Mouse (Mus musculus): Measurements from ENCODE around the gene Mfsd1. TPM values are rescaled to one million over a fixed set of nuclear protein-coding genes. Genes with fewer than 3 reads are reported as not detected.

Mfsd1 gene
- total RNA-seq (2018; cell fraction: chromatin; rRNA removed): 100 to 1,000 TPM in 14 of 26 experiments, 10 to 100 TPM in 12; 71.9 to 160 (median 106) TPM
- total RNA-seq (2018; cell fraction: cytosol; rRNA removed): 100 to 1,000 TPM; 159 to 284 (median 214) TPM
- total RNA-seq (2018; cell fraction: nucleus; rRNA removed): 100 to 1,000 TPM; 119 to 231 (median 194) TPM
- 233 to 282 TPM (median 273 TPM) in 3 replicates for polyA plus RNA-seq (2018)

DNA sequence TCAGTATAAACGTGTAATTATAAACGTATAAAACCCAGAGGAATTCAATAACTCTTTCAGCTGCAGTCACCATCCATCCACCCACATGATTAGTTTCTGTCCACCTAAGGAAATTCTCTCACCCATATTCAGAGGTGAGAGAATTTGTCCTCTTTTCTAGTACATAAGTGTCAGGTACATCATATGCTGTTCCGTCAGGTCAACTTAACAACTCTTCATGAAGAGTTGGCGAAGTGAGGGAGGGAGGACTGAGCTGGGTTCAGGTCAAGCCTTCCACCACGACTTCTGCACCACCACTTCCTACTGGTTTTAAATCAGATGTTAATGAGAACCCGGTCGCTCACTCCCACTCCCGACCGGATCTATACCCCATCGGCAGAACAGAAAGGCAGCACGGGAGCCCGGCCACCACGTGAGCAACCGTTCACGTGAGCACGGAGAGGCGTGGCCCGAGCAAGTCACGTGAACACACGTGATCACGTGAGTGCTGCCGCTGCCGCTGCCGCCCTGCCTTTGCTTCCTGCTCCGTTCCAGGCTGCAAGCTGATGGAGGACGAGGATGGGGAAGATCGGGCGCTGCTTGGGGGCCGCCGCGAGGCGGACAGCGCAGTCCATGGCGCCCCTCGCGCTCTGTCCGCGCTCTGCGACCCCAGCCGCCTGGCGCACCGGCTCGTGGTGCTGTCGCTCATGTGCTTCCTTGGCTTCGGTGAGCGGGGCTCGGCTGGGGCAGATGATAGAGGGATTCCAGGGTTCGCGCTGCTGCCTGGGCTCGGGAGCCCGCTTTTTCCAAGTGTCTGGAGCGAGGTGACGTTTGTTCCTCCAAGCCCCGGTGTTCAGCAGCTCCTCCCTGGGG lies at the start of gene Mfsd1:
TSS of gene Mfsd1 (plus strand) at position 469 of the 852 bp plus-strand sequence.
- H3K36me3 ChIP-seq (ENCODE audit: inconsistent target): peaks cover 17% of the 10 kb centered on the region
- H3K27ac ChIP-seq: peak within 1 kb of the TSS; percentile 90
- H3K4me3 ChIP-seq (ENCODE audit: inconsistent target): peak within 1 kb of the TSS; percentile 97
- H3K79me2 ChIP-seq (ENCODE audit: inconsistent target): peaks cover 47% of the 10 kb centered on the region
- WGBS (ENCODE audit: missing documents): 5% methylated on average over 54 of the region's 54 CpGs

- no peak overlapping the region for H3K27ac ChIP-seq
- H3K79me2 ChIP-seq (ENCODE audit: inconsistent target): no peaks in the 10 kb centered on the region
- no peak overlapping the region for H3K4me3 ChIP-seq (ENCODE audit: inconsistent target)
- H3K36me3 ChIP-seq (ENCODE audit: inconsistent target): no peaks in the 10 kb centered on the region
- 91% methylated on average over 8 of the region's 8 CpGs for WGBS (ENCODE audit: missing documents)
Observed at GRCm38 (mm10) chr3:67543630-67544029, 38.9 kb upstream of the Mfsd1 start.

DNA sequence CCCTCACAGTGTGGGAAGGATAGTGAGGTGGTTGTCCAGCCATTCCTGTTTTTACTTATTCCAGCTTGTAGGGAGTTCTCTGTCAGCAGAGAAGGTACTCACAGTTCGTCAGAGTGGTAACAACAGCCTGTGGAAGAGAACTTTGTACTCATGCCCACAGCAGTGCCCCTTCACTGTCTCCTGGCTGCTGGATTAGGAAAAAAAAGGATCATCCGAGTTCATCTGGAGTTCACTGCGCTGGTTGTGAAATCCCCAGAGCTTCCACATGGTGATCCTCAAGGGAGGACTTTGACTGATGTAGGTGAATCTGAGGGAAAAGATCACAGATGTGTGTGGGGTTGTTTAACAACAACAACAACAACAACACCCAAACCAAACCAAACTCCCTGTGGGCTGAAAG lies 31.3 kb upstream of the Mfsd1 start:
- WGBS (ENCODE audit: missing documents): 85% methylated on average over 3 of the region's 3 CpGs
- Histone ChIP-seq H3K36me3 (ENCODE audit: inconsistent target) (no peaks in the 10 kb centered on the region), H3K4me3 (ENCODE audit: inconsistent target) (no peak overlapping the region), H3K79me2 (ENCODE audit: inconsistent target) (no peaks in the 10 kb centered on the region), H3K27ac (no peak overlapping the region)

GRCm38 (mm10) chr3:67553281-67553680 lies 29.3 kb upstream of the Mfsd1 start:
- WGBS (ENCODE audit: missing documents): 73% methylated on average over 4 of the region's 4 CpGs
- H3K79me2 ChIP-seq (ENCODE audit: inconsistent target): no peaks in the 10 kb centered on the region
- no peaks in the 10 kb centered on the region for H3K36me3 ChIP-seq (ENCODE audit: inconsistent target)
- no peak overlapping the region for H3K27ac ChIP-seq
- no peak overlapping the region for H3K4me3 ChIP-seq (ENCODE audit: inconsistent target)

DNA sequence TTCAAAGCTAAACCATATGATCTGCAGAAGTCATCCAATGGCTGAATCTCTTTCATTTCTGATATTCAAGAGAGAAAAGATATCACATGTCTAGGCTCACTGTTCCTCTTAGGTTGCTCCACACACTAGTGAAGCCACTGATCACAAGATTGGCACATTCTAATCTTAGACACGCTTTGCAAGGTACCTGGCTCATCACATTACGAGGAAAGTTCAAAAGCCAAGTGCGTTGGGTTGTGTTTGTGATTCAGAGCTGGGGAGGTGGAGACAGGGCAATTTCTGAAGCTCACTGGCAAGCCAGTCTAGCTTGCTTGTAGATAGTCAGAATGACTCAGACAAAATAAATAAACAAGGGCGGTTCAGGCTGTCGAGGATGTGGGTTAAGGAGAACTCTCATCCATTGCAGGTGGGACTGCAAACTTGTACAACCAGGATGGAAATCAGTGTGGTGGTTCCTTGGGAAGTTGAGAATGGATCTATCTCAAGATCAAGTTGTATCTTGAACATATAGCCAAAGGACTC lies 28.6 kb upstream of the Mfsd1 start:
- Histone ChIP-seq H3K4me3 (ENCODE audit: inconsistent target) (no peak overlapping the region), H3K36me3 (ENCODE audit: inconsistent target) (no peaks in the 10 kb centered on the region), H3K27ac (no peak overlapping the region), H3K79me2 (ENCODE audit: inconsistent target) (no peaks in the 10 kb centered on the region)
- 80% methylated on average over 5 of the region's 5 CpGs for WGBS (ENCODE audit: missing documents)

GRCm38 (mm10) chr3:67555211-67555610 lies 27.3 kb upstream of the Mfsd1 start:
- Histone ChIP-seq H3K4me3 (ENCODE audit: inconsistent target) (no peak overlapping the region), H3K36me3 (ENCODE audit: inconsistent target) (no peaks in the 10 kb centered on the region), H3K79me2 (ENCODE audit: inconsistent target) (no peaks in the 10 kb centered on the region), H3K27ac (no peak overlapping the region)
- WGBS (ENCODE audit: missing documents): 96% methylated on average over 5 of the region's 5 CpGs

- peak overlapping the region; percentile 96 for H3K27ac ChIP-seq
Observed at GRCm38 (mm10) chr3:67557200-67557651, 25.3 kb upstream of the Mfsd1 start.

DNA sequence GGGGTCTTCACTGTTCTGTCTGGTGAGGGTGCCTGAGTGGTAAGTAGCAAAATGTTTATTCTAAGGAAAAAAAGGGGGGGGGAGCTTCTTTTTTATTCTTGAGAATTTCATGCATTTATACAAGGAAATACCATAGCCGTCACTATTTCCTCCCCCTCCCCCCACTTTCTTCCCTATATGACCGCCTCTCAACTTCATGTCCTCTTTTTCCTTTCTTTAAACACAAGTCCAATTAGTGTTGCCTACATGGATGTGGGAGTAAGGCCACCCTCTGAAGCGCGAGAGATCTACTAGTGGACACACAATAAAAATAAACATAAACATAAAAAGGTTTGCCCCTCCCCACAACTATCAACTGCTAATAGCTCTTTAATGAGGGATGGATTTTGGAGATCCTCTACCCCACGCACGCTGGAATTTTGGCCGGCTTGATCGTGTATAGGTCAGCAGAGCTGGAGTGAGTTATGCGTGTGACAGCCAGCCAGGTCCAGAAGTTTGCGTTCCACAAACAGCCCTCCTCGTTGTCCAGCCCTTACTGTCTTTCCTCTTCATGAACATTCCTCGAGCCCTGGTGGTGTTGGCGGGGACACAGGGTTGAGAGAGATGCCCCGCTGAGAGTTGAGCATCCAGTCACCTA lies 24.7 kb upstream of the Mfsd1 start:
- Histone ChIP-seq H3K4me3 (ENCODE audit: inconsistent target) (peak overlapping the region; percentile 35), H3K27ac (peak overlapping the region; percentile 96), H3K36me3 (ENCODE audit: inconsistent target) (no peaks in the 10 kb centered on the region), H3K79me2 (ENCODE audit: inconsistent target) (no peaks in the 10 kb centered on the region)
- WGBS (ENCODE audit: missing documents): 80% methylated on average over 14 of the region's 14 CpGs

More at GRCm38 (mm10) chr3:67557200-67557651, 25.3 kb upstream of the Mfsd1 start:
- H3K4me3 ChIP-seq (ENCODE audit: inconsistent target): peak overlapping the region; percentile 35
- WGBS (ENCODE audit: missing documents): 2% methylated on average over 12 of the region's 14 CpGs
- no peaks in the 10 kb centered on the region for H3K79me2 ChIP-seq (ENCODE audit: inconsistent target)
- no peaks in the 10 kb centered on the region for H3K36me3 ChIP-seq (ENCODE audit: inconsistent target)

GRCm38 (mm10) chr3:67564731-67565357 lies 17.7 kb upstream of the Mfsd1 start:
- H3K4me3 ChIP-seq (ENCODE audit: inconsistent target): no peak overlapping the region
- H3K79me2 ChIP-seq (ENCODE audit: inconsistent target): no peaks in the 10 kb centered on the region
- no peaks in the 10 kb centered on the region for H3K36me3 ChIP-seq (ENCODE audit: inconsistent target)
- no peak overlapping the region for H3K27ac ChIP-seq
- 49% methylated on average over 5 of the region's 5 CpGs for whole genome bisulfite sequencing (ENCODE audit: missing documents)

DNA sequence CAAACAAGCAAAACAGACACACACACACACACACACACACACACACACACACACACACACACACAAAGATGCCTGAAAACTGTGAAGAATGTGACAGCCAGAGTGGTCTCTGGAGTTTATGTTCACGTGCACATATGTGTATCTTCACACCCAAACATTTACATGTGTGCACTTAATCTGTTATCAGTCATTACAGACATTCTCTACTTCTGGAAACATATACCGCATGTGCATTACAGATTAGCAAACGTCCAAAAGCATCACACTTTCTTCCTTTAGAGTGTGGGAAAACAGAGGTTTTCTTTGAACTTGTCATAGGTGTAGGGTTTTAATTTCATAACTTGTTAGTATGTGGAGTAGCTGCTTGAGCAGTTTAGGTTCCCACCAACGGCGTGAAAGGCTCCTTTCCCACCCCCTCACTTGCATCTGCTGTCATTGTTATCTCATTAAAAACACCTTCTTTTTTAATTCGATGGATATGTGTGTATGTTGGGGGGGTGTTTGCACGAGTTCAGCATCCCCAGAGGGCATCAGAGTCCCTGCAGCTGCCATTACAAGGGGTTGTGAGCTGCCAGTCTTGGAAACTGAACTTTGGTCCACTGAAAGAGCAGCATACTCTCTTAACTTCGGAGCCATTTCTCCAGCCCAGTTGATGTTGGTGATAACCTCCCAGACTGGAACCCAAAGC lies 16.9 kb upstream of the Mfsd1 start:
- WGBS (ENCODE audit: missing documents): 74% methylated on average over 8 of the region's 8 CpGs
- no peak overlapping the region for H3K4me3 ChIP-seq (ENCODE audit: inconsistent target)
- H3K27ac ChIP-seq: no peak overlapping the region
- H3K79me2 ChIP-seq (ENCODE audit: inconsistent target): no peaks in the 10 kb centered on the region
- no peaks in the 10 kb centered on the region for H3K36me3 ChIP-seq (ENCODE audit: inconsistent target)

GRCm38 (mm10) chr3:67568015-67568618 lies 14.4 kb upstream of the Mfsd1 start:
- Histone ChIP-seq H3K79me2 (ENCODE audit: inconsistent target) (no peaks in the 10 kb centered on the region), H3K27ac (no peak overlapping the region), H3K36me3 (ENCODE audit: inconsistent target) (no peaks in the 10 kb centered on the region), H3K4me3 (ENCODE audit: inconsistent target) (no peak overlapping the region)
- WGBS (ENCODE audit: missing documents): 30% methylated on average over 17 of the region's 17 CpGs

- Histone ChIP-seq H3K36me3 (ENCODE audit: inconsistent target) (no peaks in the 10 kb centered on the region), H3K79me2 (ENCODE audit: inconsistent target) (no peaks in the 10 kb centered on the region), H3K4me3 (ENCODE audit: inconsistent target) (no peak overlapping the region), H3K27ac (no peak overlapping the region)
- 75% methylated on average over 4 of the region's 4 CpGs for WGBS (ENCODE audit: missing documents)
Observed at GRCm38 (mm10) chr3:67572918-67573317, 9.6 kb upstream of the Mfsd1 start.

DNA sequence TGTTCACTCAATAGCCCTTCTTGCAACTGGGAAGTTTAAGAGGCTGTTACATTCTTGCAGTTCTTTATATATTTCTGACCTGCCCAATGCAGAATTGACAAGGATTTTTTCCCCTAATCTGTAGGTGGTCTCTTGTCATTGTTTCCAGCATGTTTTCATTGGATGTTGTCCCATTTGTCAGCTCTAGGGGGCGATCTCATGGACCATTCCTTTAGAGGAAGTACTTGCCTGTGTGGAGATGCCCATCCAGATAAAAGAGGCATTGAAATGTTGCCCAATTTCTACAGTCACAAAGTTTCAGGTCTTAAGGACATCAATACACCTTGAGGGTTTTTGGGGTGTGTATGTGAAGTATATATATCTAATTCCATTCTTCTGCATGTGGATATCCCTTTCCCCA lies 9.0 kb upstream of the Mfsd1 start:
- Histone ChIP-seq H3K27ac (no peak overlapping the region), H3K36me3 (ENCODE audit: inconsistent target) (no peaks in the 10 kb centered on the region), H3K4me3 (ENCODE audit: inconsistent target) (no peak overlapping the region), H3K79me2 (ENCODE audit: inconsistent target) (no peaks in the 10 kb centered on the region)
- 0% methylated on average over 1 of the region's 1 CpGs for WGBS (ENCODE audit: missing documents)
